Mouse (Mus musculus): ENCODE results near the gene Nop56.

- no peak for TF ChIP-seq CTCF (IDR thresholded peaks at IDR 0.05; ENCODE audit: low read depth, low read length)
- TF ChIP-seq POLR2A (IDR thresholded peaks at IDR 0.05; ENCODE audit: extremely low read depth, insufficient read depth, low read length) = no peak
These were observed 8.7 kb upstream of the Nop56 start for GRCm38 (mm10) chr2:130265520-130265919.
